Mouse (Mus musculus): ENCODE data around the gene Ambra1. TPM values are rescaled to one million over a fixed set of nuclear protein-coding genes. Genes with fewer than 3 reads are reported as not detected.

Ambra1 gene
- polyA plus RNA-seq, 1 experiment from 2014 or later, result 17.9 TPM

DNA sequence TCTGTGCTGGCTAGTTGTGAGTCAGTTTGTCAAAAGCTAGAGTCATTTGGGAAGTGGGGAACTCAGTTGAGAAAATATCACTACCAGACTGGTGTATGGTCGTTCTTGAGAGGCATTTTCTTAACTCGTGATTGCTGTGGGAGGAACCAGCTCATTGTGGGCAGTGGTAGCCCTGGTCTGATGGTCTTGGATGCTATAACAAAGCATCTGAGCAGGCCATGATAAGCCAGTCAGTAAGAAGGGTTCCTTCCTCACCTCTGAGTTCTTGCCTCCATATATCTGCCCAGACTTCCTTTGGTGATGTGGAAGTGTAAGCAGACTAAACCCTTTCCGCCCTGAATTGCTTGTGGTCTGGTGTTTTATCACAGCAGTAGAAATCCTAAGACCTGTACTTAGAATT, 105.7 kb downstream of the Ambra1 start:
- H3K36me3 ChIP-seq (ENCODE audit: control insufficient read depth, insufficient read depth, low read length), result no peaks in the 10 kb centered on the region
- ATAC-seq (ENCODE audit: low FRiP score) (no peak), DNase-seq (ENCODE audit: low spot score, missing footprints) (no peak)
- no peaks in the 10 kb centered on the region for H3K9me3 ChIP-seq (ENCODE audit: control insufficient read depth, low read length)
- no peaks in the 10 kb centered on the region for H3K27me3 ChIP-seq (ENCODE audit: control insufficient read depth, insufficient read depth, low read length)
- no peak overlapping the region for H3K9ac ChIP-seq (ENCODE audit: low read length)
- no peak overlapping the region for H3K27ac ChIP-seq (ENCODE audit: low read depth, low read length)
- no peak overlapping the region for H3K4me3 ChIP-seq (ENCODE audit: low read depth, low read length)
- WGBS, result 90% methylated on average over 3 of the region's 3 CpGs
- H3K4me1 ChIP-seq (ENCODE audit: control insufficient read depth, insufficient read depth, low read length), result no peaks in the 10 kb centered on the region
- H3K4me2 ChIP-seq, result no peak overlapping the region

DNA sequence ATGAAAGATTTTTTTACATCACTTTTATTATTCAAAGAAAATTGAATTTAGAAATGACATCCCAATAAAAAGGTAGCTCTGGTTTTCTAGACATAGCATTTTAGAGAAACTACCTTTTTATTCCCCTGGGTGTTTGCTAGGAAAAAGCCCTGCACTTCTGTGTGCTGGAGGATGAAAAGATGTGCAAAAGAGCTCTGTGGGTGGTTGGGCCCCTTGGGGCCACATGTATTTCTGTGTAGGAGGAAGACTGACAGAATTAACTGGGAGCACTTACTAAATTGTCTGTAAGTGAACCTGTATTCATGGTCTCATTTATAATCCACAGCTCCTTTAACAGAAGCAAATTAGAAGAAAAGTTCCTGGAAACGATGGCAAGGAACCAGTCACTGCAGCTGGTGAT, 114.2 kb downstream of the Ambra1 start:
- Histone ChIP-seq H3K27ac (ENCODE audit: low read depth, low read length) (no peak overlapping the region), H3K4me3 (ENCODE audit: low read depth, low read length) (no peak overlapping the region), H3K9me3 (ENCODE audit: control insufficient read depth, low read length) (no peaks in the 10 kb centered on the region), H3K27me3 (ENCODE audit: control insufficient read depth, insufficient read depth, low read length) (no peaks in the 10 kb centered on the region), H3K9ac (ENCODE audit: low read length) (no peak overlapping the region), H3K4me1 (ENCODE audit: control insufficient read depth, insufficient read depth, low read length) (no peaks in the 10 kb centered on the region), H3K36me3 (ENCODE audit: control insufficient read depth, insufficient read depth, low read length) (no peaks in the 10 kb centered on the region), H3K4me2 (no peak overlapping the region)
- DNase-seq (ENCODE audit: low spot score, missing footprints) (no peak), ATAC-seq (ENCODE audit: low FRiP score) (no peak)
- WGBS, result 78% methylated on average over 1 of the region's 1 CpGs

- WGBS, result 15% methylated on average over 2 of the region's 2 CpGs
- Histone ChIP-seq H3K36me3 (ENCODE audit: control insufficient read depth, insufficient read depth, low read length) (no peaks in the 10 kb centered on the region), H3K4me1 (ENCODE audit: control insufficient read depth, insufficient read depth, low read length) (peaks cover 7% of the 10 kb centered on the region), H3K9ac (ENCODE audit: low read length) (no peak overlapping the region), H3K4me2 (no peak overlapping the region), H3K9me3 (ENCODE audit: control insufficient read depth, low read length) (no peaks in the 10 kb centered on the region), H3K27me3 (ENCODE audit: control insufficient read depth, insufficient read depth, low read length) (no peaks in the 10 kb centered on the region), H3K4me3 (ENCODE audit: low read depth, low read length) (no peak overlapping the region), H3K27ac (ENCODE audit: low read depth, low read length) (no peak overlapping the region)
- DNase-seq (ENCODE audit: low spot score, missing footprints), result peak; percentile 88
- ATAC-seq (ENCODE audit: low FRiP score), result peak; percentile 72
Measured at GRCm38 (mm10) chr2:91852446-91853191, 122.7 kb downstream of the Ambra1 start.

GRCm38 (mm10) chr2:91854575-91854974, 124.6 kb downstream of the Ambra1 start:
- DNase-seq (ENCODE audit: low spot score, missing footprints) (no peak), ATAC-seq (ENCODE audit: low FRiP score) (no peak)
- H3K9me3 ChIP-seq (ENCODE audit: control insufficient read depth, low read length), result no peaks in the 10 kb centered on the region
- 79% methylated on average over 6 of the region's 6 CpGs for WGBS
- H3K4me3 ChIP-seq (ENCODE audit: low read depth, low read length), result no peak overlapping the region
- H3K27me3 ChIP-seq (ENCODE audit: control insufficient read depth, insufficient read depth, low read length), result no peaks in the 10 kb centered on the region
- H3K36me3 ChIP-seq (ENCODE audit: control insufficient read depth, insufficient read depth, low read length), result no peaks in the 10 kb centered on the region
- no peak overlapping the region for H3K9ac ChIP-seq (ENCODE audit: low read length)
- no peak overlapping the region for H3K4me2 ChIP-seq
- no peak overlapping the region for H3K27ac ChIP-seq (ENCODE audit: low read depth, low read length)
- H3K4me1 ChIP-seq (ENCODE audit: control insufficient read depth, insufficient read depth, low read length), result peaks cover 7% of the 10 kb centered on the region

- ATAC-seq (ENCODE audit: low FRiP score) (no peak), DNase-seq (ENCODE audit: low spot score, missing footprints) (no peak)
- no peak overlapping the region for H3K4me3 ChIP-seq (ENCODE audit: low read depth, low read length)
- H3K36me3 ChIP-seq (ENCODE audit: control insufficient read depth, insufficient read depth, low read length), result no peaks in the 10 kb centered on the region
- WGBS, result 75% methylated on average over 3 of the region's 3 CpGs
- no peak overlapping the region for H3K27ac ChIP-seq (ENCODE audit: low read depth, low read length)
- H3K9ac ChIP-seq (ENCODE audit: low read length), result no peak overlapping the region
- no peaks in the 10 kb centered on the region for H3K27me3 ChIP-seq (ENCODE audit: control insufficient read depth, insufficient read depth, low read length)
- H3K4me2 ChIP-seq, result no peak overlapping the region
- no peaks in the 10 kb centered on the region for H3K9me3 ChIP-seq (ENCODE audit: control insufficient read depth, low read length)
- peaks cover 7% of the 10 kb centered on the region for H3K4me1 ChIP-seq (ENCODE audit: control insufficient read depth, insufficient read depth, low read length)
Measured at GRCm38 (mm10) chr2:91856958-91857357, 127.0 kb downstream of the Ambra1 start.

- H3K4me1 ChIP-seq (ENCODE audit: control insufficient read depth, insufficient read depth, low read length), result no peaks in the 10 kb centered on the region; the same call in 1 of the 2 replicates
- H3K9ac ChIP-seq (ENCODE audit: low read length), result no peak overlapping the region
- 58% methylated on average over 4 of the region's 4 CpGs for WGBS
- no peaks in the 10 kb centered on the region for H3K9me3 ChIP-seq (ENCODE audit: control insufficient read depth, low read length)
- no peak overlapping the region for H3K4me2 ChIP-seq
- H3K27ac ChIP-seq (ENCODE audit: low read depth, low read length), result no peak overlapping the region
- DNase-seq (ENCODE audit: low spot score, missing footprints) (no peak), ATAC-seq (ENCODE audit: low FRiP score) (no peak)
- H3K36me3 ChIP-seq (ENCODE audit: control insufficient read depth, insufficient read depth, low read length), result no peaks in the 10 kb centered on the region
- H3K27me3 ChIP-seq (ENCODE audit: control insufficient read depth, insufficient read depth, low read length), result no peaks in the 10 kb centered on the region
- H3K4me3 ChIP-seq (ENCODE audit: low read depth, low read length), result no peak overlapping the region
Measured at GRCm38 (mm10) chr2:91859423-91859822, 129.5 kb downstream of the Ambra1 start.

DNA sequence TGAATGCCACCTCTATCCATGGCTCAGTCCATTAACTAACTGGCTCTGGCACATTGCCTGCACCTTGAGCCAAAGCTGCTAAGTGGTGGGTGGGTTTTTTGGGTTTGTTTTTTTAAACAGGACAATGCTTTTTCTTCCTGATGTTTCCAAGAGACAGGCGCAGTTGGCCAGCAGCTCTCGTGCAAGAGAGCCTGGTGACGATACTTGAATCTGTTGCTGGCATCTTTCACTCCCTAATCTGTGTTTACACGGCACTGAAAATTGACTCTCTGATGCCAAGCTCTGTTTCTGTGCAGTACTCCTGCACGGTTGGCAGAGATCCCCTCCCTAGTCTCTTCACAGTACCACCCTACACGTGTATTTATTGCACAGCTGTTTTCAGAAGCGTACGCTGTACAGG, 140.8 kb downstream of the Ambra1 start:
- Histone ChIP-seq H3K4me2 (no peak overlapping the region), H3K9ac (ENCODE audit: low read length) (no peak overlapping the region), H3K4me1 (ENCODE audit: control insufficient read depth, insufficient read depth, low read length) (no peaks in the 10 kb centered on the region), H3K27me3 (ENCODE audit: control insufficient read depth, insufficient read depth, low read length) (no peaks in the 10 kb centered on the region), H3K9me3 (ENCODE audit: control insufficient read depth, low read length) (no peaks in the 10 kb centered on the region), H3K27ac (ENCODE audit: low read depth, low read length) (no peak overlapping the region), H3K4me3 (ENCODE audit: low read depth, low read length) (no peak overlapping the region), H3K36me3 (ENCODE audit: control insufficient read depth, insufficient read depth, low read length) (no peaks in the 10 kb centered on the region)
- DNase-seq (ENCODE audit: low spot score, missing footprints) (no peak), ATAC-seq (ENCODE audit: low FRiP score) (no peak)
- 83% methylated on average over 8 of the region's 8 CpGs for WGBS

DNA sequence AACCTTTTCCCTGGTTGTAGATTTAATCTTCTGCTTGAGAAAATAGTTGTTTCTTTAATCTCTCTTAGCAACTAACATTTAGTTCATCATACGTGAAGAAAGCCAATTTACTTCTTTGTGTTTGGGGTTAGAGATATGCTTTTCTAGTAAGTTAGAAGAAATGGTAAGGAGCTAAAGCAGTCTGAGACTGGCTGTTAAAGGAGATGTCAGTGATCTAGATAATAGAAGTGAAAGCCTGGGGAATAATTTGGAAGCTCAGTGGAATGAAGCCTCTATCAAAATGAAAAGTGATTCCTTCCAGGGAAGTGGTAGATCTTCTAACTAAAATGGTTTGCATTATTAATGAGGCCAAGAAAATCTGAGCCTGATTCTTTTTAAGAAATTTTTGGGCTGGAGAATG, 141.3 kb downstream of the Ambra1 start:
- Histone ChIP-seq H3K36me3 (ENCODE audit: control insufficient read depth, insufficient read depth, low read length) (no peaks in the 10 kb centered on the region), H3K9ac (ENCODE audit: low read length) (no peak overlapping the region), H3K4me3 (ENCODE audit: low read depth, low read length) (no peak overlapping the region), H3K27ac (ENCODE audit: low read depth, low read length) (no peak overlapping the region), H3K9me3 (ENCODE audit: control insufficient read depth, low read length) (no peaks in the 10 kb centered on the region), H3K27me3 (ENCODE audit: control insufficient read depth, insufficient read depth, low read length) (no peaks in the 10 kb centered on the region), H3K4me2 (no peak overlapping the region), H3K4me1 (ENCODE audit: control insufficient read depth, insufficient read depth, low read length) (no peaks in the 10 kb centered on the region)
- DNase-seq (ENCODE audit: low spot score, missing footprints) (no peak), ATAC-seq (ENCODE audit: low FRiP score) (no peak)
- WGBS, result 82% methylated on average over 1 of the region's 1 CpGs

DNA sequence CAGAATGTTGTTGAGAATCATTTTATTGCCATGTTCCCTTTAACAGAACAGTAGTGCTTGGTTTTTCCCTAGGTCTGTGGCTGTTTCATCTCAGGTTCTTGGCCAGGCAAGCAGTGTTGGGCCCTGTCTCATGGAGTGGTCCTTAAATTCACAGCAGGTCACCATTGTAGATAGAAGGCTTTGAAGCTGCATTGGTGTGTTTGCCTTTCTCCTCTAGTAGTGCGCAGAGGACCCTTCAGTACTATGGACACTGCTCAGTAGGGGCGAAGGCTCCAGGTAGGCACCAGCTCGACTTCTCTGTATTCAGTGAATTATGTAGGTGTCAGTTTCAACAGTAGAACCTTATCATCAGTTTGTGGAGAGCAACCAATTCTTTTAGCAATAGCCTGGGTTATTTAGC, 142.7 kb downstream of the Ambra1 start:
- ATAC-seq (ENCODE audit: low FRiP score) (no peak), DNase-seq (ENCODE audit: low spot score, missing footprints) (no peak)
- no peaks in the 10 kb centered on the region for H3K4me1 ChIP-seq (ENCODE audit: control insufficient read depth, insufficient read depth, low read length)
- H3K4me2 ChIP-seq, result no peak overlapping the region
- H3K9me3 ChIP-seq (ENCODE audit: control insufficient read depth, low read length), result no peaks in the 10 kb centered on the region
- H3K4me3 ChIP-seq (ENCODE audit: low read depth, low read length), result no peak overlapping the region
- WGBS, result 88% methylated on average over 3 of the region's 3 CpGs
- no peak overlapping the region for H3K9ac ChIP-seq (ENCODE audit: low read length)
- no peaks in the 10 kb centered on the region for H3K27me3 ChIP-seq (ENCODE audit: control insufficient read depth, insufficient read depth, low read length)
- no peaks in the 10 kb centered on the region for H3K36me3 ChIP-seq (ENCODE audit: control insufficient read depth, insufficient read depth, low read length)
- no peak overlapping the region for H3K27ac ChIP-seq (ENCODE audit: low read depth, low read length)

Data from midbrain, embryonic 11.5 days (tissue).